Mouse (Mus musculus) liver, embryonic 18 days (tissue): Measurements from ENCODE around the gene Smok2b. TPM values are rescaled to one million over a fixed set of nuclear protein-coding genes. Genes with fewer than 3 reads are reported as not detected.

Experiments
- polyA plus RNA-seq: library from polyadenylated mRNA; depleted of rRNA; stranded (reverse); fragments of >200 nt; gene quantifications from 2 replicates; pipeline ENCODE4 v1.2.3, GENCODE M21; 2012; rRNA removed

The Smok2b gene
- polyA plus RNA-seq: not detected in 2 replicates

GRCm38 (mm10) chr17:13229957-13230356 lies at the start of gene Smok2b:
TSS of gene Smok2b (plus strand) at chr17:13230257.

GRCm38 (mm10) chr17:13220888-13221287 lies 9.2 kb upstream of the Smok2b start, which contains the start of gene Smok2a:
TSS of gene Smok2a (plus strand) at chr17:13221188.

Other genes with a start within 250 kb of the Smok2b start
- gene Wtap, start 236.1 kb upstream of the Smok2b start, polyA plus RNA-seq: 20.2 and 22.4 TPM in 2 replicates
- 153 and 171 TPM in 2 replicates for gene Sod2, start 223.4 kb upstream of the Smok2b start, polyA plus RNA-seq
- 0.03 TPM in 1 of 2 replicates, not detected in the other for gene Gpr31b, start 178.0 kb upstream of the Smok2b start, polyA plus RNA-seq
- gene Tcp10b, start 169.2 kb upstream of the Smok2b start, polyA plus RNA-seq: 0.04 and 0.06 TPM in 2 replicates
- gene Unc93a, start 98.4 kb upstream of the Smok2b start, polyA plus RNA-seq: 0.05 TPM in 2 replicates
- not detected in 2 replicates for gene Smok2a, start 9.1 kb upstream of the Smok2b start, polyA plus RNA-seq
- gene Tcp10c, start 124.3 kb downstream of the Smok2b start, polyA plus RNA-seq: not detected in 2 replicates